Mouse (Mus musculus): ENCODE measurements around the gene Socs7. TPM values are rescaled to one million over a fixed set of nuclear protein-coding genes. Genes with fewer than 3 reads are reported as not detected.

Socs7 gene
- polyA plus RNA-seq, 1 experiment from 2014 or later = 4.4 TPM

DNA sequence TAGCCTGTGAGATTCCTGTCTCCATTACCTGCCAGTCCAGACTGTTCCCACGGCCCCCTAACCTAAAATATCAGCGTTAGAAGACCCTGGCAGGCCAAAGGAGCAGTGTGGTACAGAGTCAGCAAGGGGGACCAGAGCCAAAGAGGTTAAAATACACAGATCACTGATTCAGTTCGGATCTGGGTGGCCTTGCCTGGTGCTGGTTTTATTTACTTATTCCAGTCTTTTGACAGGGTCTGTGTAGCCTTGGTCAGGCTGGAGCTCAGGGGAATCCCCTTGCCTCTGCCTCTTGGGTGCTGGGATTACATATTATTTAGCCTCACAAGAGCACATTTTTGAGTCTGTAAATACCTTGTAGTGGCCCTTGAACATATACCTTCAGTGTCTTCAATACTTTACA is 62.5 kb downstream of the Socs7 start:
- 70% methylated on average over 3 of the region's 3 CpGs for WGBS
- Histone ChIP-seq H3K27me3 (no peaks in the 10 kb centered on the region), H3K4me1 (peaks cover 52% of the 10 kb centered on the region), H3K4me2 (replicated peaks) (no peak overlapping the region), H3K27ac (0 out of 2 replicates have a peak overlapping the region, but pooled peaks have one; percentile 22), H3K9ac (no peak overlapping the region), H3K36me3 (no peaks in the 10 kb centered on the region), H3K9me3 (no peaks in the 10 kb centered on the region), H3K4me3 (no peak overlapping the region)
- no peak for ATAC-seq (ENCODE audit: low FRiP score, low read depth)

DNA sequence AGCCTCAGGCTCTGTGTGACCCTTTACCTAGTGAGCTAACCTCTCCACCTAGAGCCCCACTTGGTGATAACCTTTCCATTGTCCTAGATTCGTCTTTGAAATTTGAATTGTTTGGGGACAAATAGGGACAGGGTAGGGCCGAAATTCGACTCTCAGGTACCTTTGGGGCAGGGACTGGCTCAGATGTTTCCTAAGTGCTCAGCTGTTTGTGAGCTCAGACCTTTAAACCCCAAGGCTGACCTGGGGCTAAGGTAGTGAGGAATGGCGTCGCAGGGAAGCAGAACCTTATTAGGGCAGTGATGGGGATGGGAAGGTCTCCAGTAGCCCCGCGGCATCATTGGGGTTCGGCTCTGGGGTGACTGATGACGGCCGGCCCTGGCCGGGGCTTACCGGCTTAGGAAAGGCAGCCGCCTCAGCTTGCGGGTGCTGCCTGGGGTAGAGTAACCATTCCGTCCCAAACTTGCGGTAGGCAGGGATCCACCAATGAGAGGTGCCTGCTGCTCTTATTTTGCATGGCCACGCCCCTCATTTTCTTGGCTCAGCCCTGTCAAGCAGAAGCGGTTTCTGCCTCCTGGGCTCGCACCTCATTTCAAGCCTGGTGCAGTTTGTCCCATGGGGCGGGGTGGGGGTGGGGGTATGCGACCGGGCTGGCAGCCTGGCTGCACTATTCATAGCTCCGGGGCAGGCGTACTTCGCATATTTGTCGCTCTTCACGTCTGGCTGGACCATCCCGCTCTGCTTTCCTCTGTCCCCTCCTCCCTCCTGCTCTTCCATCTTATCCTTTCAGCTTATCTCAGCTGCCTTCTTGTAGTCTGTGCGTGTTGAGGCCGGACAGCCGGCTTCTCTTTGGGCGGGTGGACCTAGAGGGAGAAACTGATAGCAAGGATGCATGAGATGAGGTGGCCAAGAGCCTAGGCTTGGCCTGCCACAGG is 65.7 kb downstream of the Socs7 start:
- peak overlapping the region; percentile 52 for H3K27ac ChIP-seq
- peak; percentile 88 for ATAC-seq (ENCODE audit: low FRiP score, low read depth)
- WGBS = 1% methylated on average over 32 of the region's 32 CpGs

DNA sequence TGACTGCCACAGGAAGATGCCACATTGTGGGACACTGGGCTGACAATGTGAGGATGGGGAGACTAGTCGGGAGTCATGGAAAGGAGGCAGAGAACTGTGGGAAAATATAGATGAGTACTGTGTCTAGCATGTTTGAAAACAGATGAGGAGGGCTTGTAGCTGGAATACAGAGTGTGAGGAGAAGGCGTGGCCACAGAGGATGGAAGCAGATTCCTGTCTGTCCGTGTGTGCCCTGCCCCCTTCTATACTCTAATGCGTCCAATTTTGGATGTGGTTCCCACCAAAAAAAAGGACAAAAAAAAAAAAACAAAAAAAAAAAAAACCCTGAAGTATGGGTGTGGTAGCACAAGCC is 66.4 kb downstream of the Socs7 start:
- ATAC-seq (ENCODE audit: low FRiP score, low read depth) = no peak
- H3K4me3 ChIP-seq = peak overlapping the region; percentile 38
- H3K4me2 ChIP-seq (replicated peaks) = peak overlapping the region; percentile 78
- peak overlapping the region; percentile 52; the same call in 1 of the 2 replicates for H3K27ac ChIP-seq
- 43% methylated on average over 4 of the region's 4 CpGs for WGBS
- no peaks in the 10 kb centered on the region for H3K36me3 ChIP-seq
- no peaks in the 10 kb centered on the region for H3K27me3 ChIP-seq
- H3K4me1 ChIP-seq = peaks cover 35% of the 10 kb centered on the region
- no peaks in the 10 kb centered on the region for H3K9me3 ChIP-seq
- H3K9ac ChIP-seq = peak overlapping the region; percentile 56

More for the DNA sequence above, 65.7 kb downstream of the Socs7 start:
- no peaks in the 10 kb centered on the region for H3K36me3 ChIP-seq
- H3K4me1 ChIP-seq = peaks cover 39% of the 10 kb centered on the region
- H3K4me2 ChIP-seq (replicated peaks) = peak overlapping the region; percentile 78
- no peaks in the 10 kb centered on the region for H3K27me3 ChIP-seq
- peak overlapping the region; percentile 56 for H3K9ac ChIP-seq
- H3K4me3 ChIP-seq = peak overlapping the region; percentile 38
- H3K9me3 ChIP-seq = no peaks in the 10 kb centered on the region

DNA sequence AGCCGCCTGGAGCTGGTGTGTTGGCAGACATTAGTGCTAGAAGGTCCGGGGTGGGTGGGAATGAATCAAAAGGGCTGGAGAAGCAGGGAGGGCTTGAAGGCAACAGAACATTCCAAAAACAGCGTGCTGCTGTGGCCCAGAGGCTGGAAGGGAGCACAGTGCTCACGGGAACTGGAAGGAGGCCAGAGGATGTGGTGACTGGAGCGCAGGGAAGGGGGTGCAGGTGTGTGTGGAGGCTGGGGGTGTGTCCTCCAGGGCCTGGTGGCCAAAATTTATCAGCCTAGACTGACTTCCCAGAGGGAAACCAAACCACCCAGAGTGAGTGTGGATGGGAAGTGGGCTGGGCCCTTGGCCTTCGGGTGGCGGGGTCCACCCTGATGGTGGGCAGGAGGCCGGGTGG is 67.3 kb downstream of the Socs7 start:
- Histone ChIP-seq H3K4me3 (no peak overlapping the region), H3K4me2 (replicated peaks) (no peak overlapping the region), H3K9ac (no peak overlapping the region), H3K36me3 (no peaks in the 10 kb centered on the region), H3K4me1 (peaks cover 29% of the 10 kb centered on the region), H3K27me3 (no peaks in the 10 kb centered on the region), H3K9me3 (no peaks in the 10 kb centered on the region), H3K27ac (0 out of 2 replicates have a peak overlapping the region, but pooled peaks have one; percentile 33)
- ATAC-seq (ENCODE audit: low FRiP score, low read depth) = no peak
- 64% methylated on average over 8 of the region's 8 CpGs for WGBS

DNA sequence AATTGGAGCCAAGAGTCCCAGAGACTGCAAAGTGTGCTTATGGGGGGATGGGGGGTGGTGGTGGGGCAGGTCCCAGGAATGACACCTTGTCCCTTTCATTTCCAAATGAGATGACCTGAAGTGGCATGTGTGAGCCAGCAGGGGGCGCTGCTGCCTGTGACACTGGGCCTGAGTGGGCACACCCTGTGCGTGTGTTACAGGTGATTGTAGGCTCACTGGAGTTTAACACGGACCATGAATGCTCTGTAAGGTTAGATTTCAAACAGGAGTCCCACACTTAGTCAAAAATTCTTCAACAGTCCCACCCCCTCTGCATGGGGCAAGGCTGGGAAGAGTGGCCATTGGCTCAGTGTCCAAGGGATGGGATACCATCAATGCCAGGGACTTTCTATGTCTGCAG is 69.7 kb downstream of the Socs7 start:
- H3K4me2 ChIP-seq (replicated peaks) = no peak overlapping the region
- ATAC-seq (ENCODE audit: low FRiP score, low read depth) = no peak
- H3K9ac ChIP-seq = no peak overlapping the region
- WGBS = 2% methylated on average over 3 of the region's 3 CpGs
- no peaks in the 10 kb centered on the region for H3K9me3 ChIP-seq
- H3K27me3 ChIP-seq = no peaks in the 10 kb centered on the region
- no peak overlapping the region for H3K27ac ChIP-seq
- H3K4me1 ChIP-seq = peaks cover 52% of the 10 kb centered on the region
- no peak overlapping the region for H3K4me3 ChIP-seq
- H3K36me3 ChIP-seq = no peaks in the 10 kb centered on the region

DNA sequence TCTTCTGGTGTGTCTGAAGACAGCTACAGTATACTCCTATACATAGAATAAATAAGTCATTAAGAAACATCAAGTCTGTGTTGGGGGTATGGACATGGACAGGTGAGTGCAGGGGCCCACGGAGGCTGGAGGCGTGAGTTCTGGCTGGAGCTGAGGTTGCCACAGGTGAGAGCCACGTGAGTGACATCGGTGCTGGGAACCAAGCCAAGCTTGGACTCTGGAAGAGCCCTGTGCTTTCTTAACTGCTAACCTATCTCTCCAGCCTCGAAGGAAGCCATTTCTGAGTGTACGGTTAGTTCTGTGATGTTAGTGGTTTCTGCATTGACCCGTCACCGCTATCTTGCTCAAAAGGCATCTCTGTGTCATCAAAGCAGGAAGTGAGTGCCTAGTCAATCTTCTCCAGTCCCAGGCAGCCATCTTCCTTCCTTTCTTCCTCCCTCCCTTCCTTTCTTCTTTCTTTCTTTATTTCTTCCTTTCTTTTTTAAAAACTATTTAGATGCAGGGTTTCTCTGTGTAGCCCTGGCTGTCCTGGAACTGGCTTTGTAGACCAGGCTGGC is 70.7 kb downstream of the Socs7 start:
- H3K36me3 ChIP-seq = no peaks in the 10 kb centered on the region
- ATAC-seq (ENCODE audit: low FRiP score, low read depth) = no peak
- no peaks in the 10 kb centered on the region for H3K9me3 ChIP-seq
- H3K27ac ChIP-seq = no peak overlapping the region
- no peak overlapping the region for H3K4me3 ChIP-seq
- no peak overlapping the region for H3K9ac ChIP-seq
- H3K4me1 ChIP-seq = peaks cover 52% of the 10 kb centered on the region
- no peak overlapping the region for H3K4me2 ChIP-seq (replicated peaks)
- H3K27me3 ChIP-seq = no peaks in the 10 kb centered on the region
- 87% methylated on average over 8 of the region's 8 CpGs for WGBS

DNA sequence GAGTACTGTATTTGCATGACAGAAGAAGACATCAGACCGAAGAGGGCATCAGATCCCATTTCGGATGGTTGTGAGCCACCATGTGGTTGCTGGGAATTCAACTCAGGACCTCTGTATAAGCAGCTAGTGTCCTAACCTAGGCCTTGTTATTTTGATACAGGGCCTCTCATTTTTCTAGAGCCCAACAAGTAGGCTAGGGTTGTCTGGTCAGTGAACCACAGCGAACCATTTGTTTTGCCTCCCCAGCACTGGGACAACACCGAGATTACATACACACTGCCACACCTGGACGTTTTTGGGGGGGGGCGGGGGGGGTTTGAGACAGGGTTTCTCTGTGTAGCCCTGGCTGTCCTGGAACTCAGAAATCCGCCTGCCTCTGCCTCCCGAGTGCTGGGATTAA is 71.8 kb downstream of the Socs7 start:
- 83% methylated on average over 8 of the region's 8 CpGs for WGBS
- Histone ChIP-seq H3K4me1 (peaks cover 55% of the 10 kb centered on the region), H3K4me2 (replicated peaks) (no peak overlapping the region), H3K9ac (no peak overlapping the region), H3K9me3 (no peaks in the 10 kb centered on the region), H3K27ac (no peak overlapping the region), H3K4me3 (no peak overlapping the region), H3K27me3 (peaks cover 4% of the 10 kb centered on the region), H3K36me3 (no peaks in the 10 kb centered on the region)
- ATAC-seq (ENCODE audit: low FRiP score, low read depth) = no peak

DNA sequence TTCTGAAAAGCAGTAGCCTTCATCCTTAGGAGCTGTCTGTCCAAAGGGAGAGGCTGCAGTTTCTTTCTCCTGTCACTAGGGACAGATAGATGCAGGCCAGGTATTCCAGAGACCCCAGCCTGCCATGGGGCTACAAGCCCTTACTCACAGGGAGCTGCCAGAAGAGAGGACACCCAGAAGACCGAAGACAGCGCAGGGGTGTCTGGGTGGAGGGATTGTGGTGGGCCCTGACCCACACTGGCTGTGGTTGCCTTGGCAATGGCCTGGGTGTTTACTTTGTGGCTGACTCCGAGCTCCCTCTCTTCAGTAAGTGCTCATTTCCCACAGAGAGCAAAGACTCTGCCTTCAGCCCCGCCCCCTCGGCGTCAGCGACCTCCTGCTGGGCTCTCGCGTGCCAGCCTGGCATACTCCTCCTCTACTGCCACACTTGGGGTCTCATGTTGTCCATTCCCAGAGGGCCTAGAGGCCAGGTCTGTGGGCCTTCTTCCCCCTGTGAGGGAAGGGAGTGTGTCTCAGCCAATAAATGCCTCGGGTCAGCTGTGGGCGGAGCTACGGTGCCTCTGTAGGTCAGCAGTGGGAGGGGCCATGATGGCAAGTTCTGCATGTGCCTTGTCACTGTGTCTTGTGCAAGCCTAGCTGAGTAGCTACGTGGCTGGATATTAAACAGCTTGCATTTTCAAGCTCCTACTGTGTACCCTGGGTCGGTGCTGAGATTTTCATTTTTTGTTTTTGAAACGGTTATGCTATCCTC is 72.5 kb downstream of the Socs7 start:
- H3K36me3 ChIP-seq = no peaks in the 10 kb centered on the region
- peaks cover 55% of the 10 kb centered on the region for H3K4me1 ChIP-seq
- 6% methylated on average over 15 of the region's 15 CpGs for WGBS
- H3K4me2 ChIP-seq (replicated peaks) = peak overlapping the region; percentile 58
- H3K27me3 ChIP-seq = peaks cover 12% of the 10 kb centered on the region
- peak; percentile 35; the same call in 1 of the 2 replicates for ATAC-seq (ENCODE audit: low FRiP score, low read depth)
- H3K9me3 ChIP-seq = no peaks in the 10 kb centered on the region
- H3K4me3 ChIP-seq = peak overlapping the region; percentile 36
- peak overlapping the region; percentile 75 for H3K27ac ChIP-seq
- H3K9ac ChIP-seq = 0 out of 2 replicates have a peak overlapping the region, but pooled peaks have one; percentile 35

DNA sequence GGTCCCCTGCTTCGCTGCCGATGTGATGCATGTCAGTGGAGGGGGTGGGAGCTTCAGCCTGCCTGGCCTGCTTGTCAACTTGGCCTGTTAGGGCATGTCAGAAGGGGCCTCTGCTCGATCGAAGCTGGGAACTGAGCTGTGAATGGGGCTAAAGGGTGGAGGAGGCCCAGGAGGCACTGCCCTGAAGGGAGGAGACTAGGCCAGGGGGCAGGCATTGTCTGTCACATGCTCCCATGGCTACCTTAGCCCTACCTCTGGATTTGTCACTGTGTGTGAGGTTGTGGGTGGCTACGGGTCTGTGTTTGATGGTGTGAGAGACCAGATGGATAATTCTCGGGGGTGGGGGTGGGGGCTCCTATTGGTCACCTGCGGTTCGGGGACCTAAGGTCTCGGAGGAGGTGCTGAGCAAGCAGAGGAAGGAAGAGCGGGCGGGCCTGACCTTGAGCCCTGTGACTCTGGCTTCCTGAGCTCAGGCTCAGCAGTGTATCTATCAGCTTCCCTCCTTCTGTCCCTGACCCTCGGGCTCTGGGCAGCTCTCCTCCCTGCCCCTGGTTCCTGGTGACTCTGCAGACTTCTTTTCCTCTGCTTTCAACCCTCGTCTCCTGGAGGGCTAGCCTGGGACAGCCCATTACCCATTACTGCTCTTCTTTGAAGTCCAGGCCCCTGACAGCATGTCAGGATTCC is 73.6 kb downstream of the Socs7 start:
- Histone ChIP-seq H3K9ac (no peak overlapping the region), H3K36me3 (no peaks in the 10 kb centered on the region), H3K4me3 (no peak overlapping the region), H3K27ac (peak overlapping the region; percentile 65), H3K9me3 (no peaks in the 10 kb centered on the region), H3K4me2 (replicated peaks) (peak overlapping the region; percentile 58), H3K27me3 (peaks cover 14% of the 10 kb centered on the region), H3K4me1 (peaks cover 66% of the 10 kb centered on the region)
- ATAC-seq (ENCODE audit: low FRiP score, low read depth) = no peak
- 57% methylated on average over 13 of the region's 13 CpGs for WGBS

DNA sequence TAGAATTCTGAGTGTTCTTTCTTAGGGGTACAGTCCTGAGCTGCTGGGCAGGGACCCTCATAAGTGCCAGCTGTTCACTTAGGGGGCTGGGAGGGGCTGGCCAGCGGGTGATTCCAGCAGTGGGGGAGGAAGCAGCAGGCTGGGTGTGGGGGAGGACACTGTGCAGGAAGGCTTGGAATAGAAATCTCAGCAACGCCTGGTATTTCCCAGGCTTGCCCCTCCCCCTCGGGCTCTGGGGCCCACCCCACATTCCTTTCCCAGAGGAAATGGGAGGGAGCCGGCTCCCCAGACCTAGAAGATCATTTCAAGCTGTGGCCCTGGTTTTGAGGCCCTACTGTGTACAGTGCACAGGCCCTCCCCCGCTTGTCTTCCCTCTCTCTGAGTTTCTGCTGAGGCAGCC is 75.4 kb downstream of the Socs7 start:
- Histone ChIP-seq H3K27ac (peak overlapping the region; percentile 72), H3K9me3 (no peaks in the 10 kb centered on the region), H3K4me1 (peaks cover 84% of the 10 kb centered on the region), H3K36me3 (no peaks in the 10 kb centered on the region), H3K27me3 (peaks cover 20% of the 10 kb centered on the region), H3K4me2 (replicated peaks) (peak overlapping the region; percentile 36; the same call in 1 of the 2 replicates), H3K4me3 (no peak overlapping the region), H3K9ac (0 out of 2 replicates have a peak overlapping the region, but pooled peaks have one; percentile 19)
- ATAC-seq (ENCODE audit: low FRiP score, low read depth) = 0 out of 2 replicates have a peak, but pooled peaks have one; percentile 29
- WGBS = 10% methylated on average over 5 of the region's 5 CpGs

DNA sequence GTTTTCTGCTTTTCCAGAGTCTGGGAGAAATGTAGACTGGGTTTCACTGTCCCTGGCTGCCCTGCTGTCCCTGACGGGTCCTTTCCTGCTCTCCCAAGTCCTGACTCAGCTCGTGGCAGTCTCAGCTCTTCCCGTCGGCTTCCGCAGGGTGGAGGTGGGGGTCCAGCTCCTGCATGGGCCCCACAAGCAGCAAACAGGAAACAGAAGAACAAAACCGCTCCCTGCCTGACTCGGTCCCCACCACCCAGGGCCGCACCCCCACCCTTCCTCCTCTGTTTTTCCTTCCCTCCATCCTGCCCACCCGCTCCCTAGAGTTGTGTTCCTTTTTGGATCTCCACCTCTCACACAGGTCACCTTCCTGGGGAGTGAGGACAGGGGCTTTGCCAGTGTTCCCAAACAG is 76.5 kb downstream of the Socs7 start:
- peak overlapping the region; percentile 72; the same call in 1 of the 2 replicates for H3K27ac ChIP-seq
- H3K27me3 ChIP-seq = peaks cover 20% of the 10 kb centered on the region
- no peak overlapping the region for H3K9ac ChIP-seq
- peaks cover 7% of the 10 kb centered on the region; the same call in 1 of the 2 replicates for H3K36me3 ChIP-seq
- no peak for ATAC-seq (ENCODE audit: low FRiP score, low read depth)
- no peaks in the 10 kb centered on the region for H3K9me3 ChIP-seq
- H3K4me1 ChIP-seq = peaks cover 89% of the 10 kb centered on the region
- H3K4me2 ChIP-seq (replicated peaks) = no peak overlapping the region; the same call in 1 of the 2 replicates
- WGBS = 32% methylated on average over 9 of the region's 9 CpGs
- H3K4me3 ChIP-seq = no peak overlapping the region
